ENCODE assay signal across 28 mouse cellular contexts in genomic region chr3:142413345-142413885, GRCm38 (mm10). TPM values are rescaled to one million over a fixed set of nuclear protein-coding genes. Genes with fewer than 3 reads are reported as not detected.
DNase-seq lines count a peak whose midpoint lies in the region; ATAC-seq and TF ChIP-seq lines count a peak whose summit lies in the region.
"Had no signal": no experiment of that assay in that cellular context is flagged by ENCODE, and none has a peak within 500 bp of the region (broad histone marks: within the 10 kb centered on the region; RNA-seq: fewer than 3 reads in every experiment).

No protein-coding gene starts in this region.

- 89% methylated on average over 4 of the region's 4 CpGs for WGBS in forebrain, embryonic 14.5 days

- intact Hi-C loops in gastrocnemius, adult 2 months (cut with DNase I): no loop called here
- intact Hi-C loops in gastrocnemius, postnatal 14 days (cut with DNase I; ENCODE audit: low total_unique reads): no loop called here

- ATAC-seq in megakaryocyte progenitor cell, adult 5-6 weeks (replicated peaks; ENCODE audit: poor library complexity): peak; percentile 44
- no peak for ATAC-seq in forebrain, embryonic 14.5 days
- ATAC-seq: forebrain, embryonic 13.5 days; midbrain, embryonic 16.5 days had no signal

- no peaks in the 10 kb centered on the region for H3K27me3 ChIP-seq in forebrain, embryonic 14.5 days (replicated peaks; ENCODE audit: control insufficient read depth, insufficient read depth, low read length)
- H3K27me3 ChIP-seq: embryonic facial prominence, embryonic 13.5 days; forebrain, embryonic 13.5 days; hindbrain, embryonic 12.5 days; lung, embryonic 15.5 days; neural tube, embryonic 15.5 days had no signal

- H3K4me2 ChIP-seq in forebrain, embryonic 14.5 days (ENCODE audit: low read length): no peak overlapping the region
- H3K4me2 ChIP-seq: embryonic facial prominence, embryonic 13.5 days; forebrain, embryonic 13.5 days; hindbrain, embryonic 12.5 days; lung, embryonic 15.5 days; neural tube, embryonic 15.5 days had no signal

- H3K9me3 ChIP-seq in forebrain, embryonic 14.5 days (replicated peaks; ENCODE audit: control insufficient read depth, low read length): no peaks in the 10 kb centered on the region
- H3K9me3 ChIP-seq: embryonic facial prominence, embryonic 13.5 days; forebrain, embryonic 13.5 days; hindbrain, embryonic 12.5 days; lung, embryonic 15.5 days; midbrain, embryonic 10.5 days; neural tube, embryonic 15.5 days had no signal

- TF ChIP-seq CTCF in gastrocnemius, adult 2 months (IDR thresholded peaks at IDR 0.05): no peak

- no peak overlapping the region for H3K9ac ChIP-seq in forebrain, embryonic 14.5 days (ENCODE audit: low read length)
- H3K9ac ChIP-seq: embryonic facial prominence, embryonic 13.5 days; forebrain, embryonic 13.5 days; hindbrain, embryonic 12.5 days; liver, embryonic 14.5 days; lung, embryonic 15.5 days; neural tube, embryonic 15.5 days had no signal

- no peaks in the 10 kb centered on the region for H3K4me1 ChIP-seq in forebrain, embryonic 14.5 days (ENCODE audit: control insufficient read depth, insufficient read depth, low read length)
- H3K4me1 ChIP-seq: embryonic facial prominence, embryonic 13.5 days; forebrain, embryonic 13.5 days; hindbrain, embryonic 12.5 days; lung, embryonic 15.5 days; midbrain, embryonic 10.5 days; neural tube, embryonic 15.5 days had no signal

- no peaks in the 10 kb centered on the region for H3K36me3 ChIP-seq in forebrain, embryonic 14.5 days (ENCODE audit: control insufficient read depth, insufficient read depth, low read length)
- H3K36me3 ChIP-seq: embryonic facial prominence, embryonic 13.5 days; hindbrain, embryonic 12.5 days; lung, embryonic 15.5 days; midbrain, embryonic 10.5 days; neural tube, embryonic 15.5 days had no signal

- no peak overlapping the region for H3K4me3 ChIP-seq in gastrocnemius, adult 2 months
- no peak overlapping the region for H3K4me3 ChIP-seq in forebrain, embryonic 14.5 days (ENCODE audit: low read depth, low read length)
- H3K4me3 ChIP-seq: embryonic facial prominence, embryonic 13.5 days; erythroblast, embryonic 14.5 days; forebrain, embryonic 13.5 days; heart, adult 2 months; hindbrain, embryonic 12.5 days; left cerebral cortex, adult 2 months; lung, embryonic 15.5 days; midbrain, embryonic 10.5 days; neural tube, embryonic 15.5 days had no signal

- DNase-seq in gastrocnemius, adult 2 months: peak; percentile 41
- no peak for DNase-seq in gastrocnemius, postnatal 14 days
- DNase-seq in 3T3-L1 (ENCODE audit: low read depth, low spot score): peak; percentile 37
- peak; percentile 44 for DNase-seq in NIH3T3 (ENCODE audit: low read depth)
- no peak for DNase-seq in forebrain, embryonic 14.5 days (ENCODE audit: low spot score)
- DNase-seq in adrenal gland, postnatal 4 days (ENCODE audit: low spot score in 2 of 2): no peak
- DNase-seq: B cell, adult 2 months; cerebellum, adult 11-12 months; cerebellum, postnatal 10 days; gastrocnemius, postnatal 25 days; heart, adult 2 months; kidney, adult 11 months; layer of hippocampus, adult 9-11 months; lung, postnatal 4 days; right cerebral cortex, adult 18-20 months; right cerebral cortex, postnatal 4 days; thymus, postnatal 14 days had no signal

- H3K27ac ChIP-seq in gastrocnemius, adult 2 months: peak overlapping the region; percentile 63
- no peak overlapping the region for H3K27ac ChIP-seq in forebrain, embryonic 14.5 days (ENCODE audit: low read depth, low read length)
- H3K27ac ChIP-seq: embryonic facial prominence, embryonic 13.5 days; forebrain, embryonic 13.5 days; heart, adult 2 months; hindbrain, embryonic 12.5 days; left cerebral cortex, adult 2 months; liver, embryonic 14.5 days; lung, embryonic 15.5 days; midbrain, embryonic 10.5 days; neural tube, embryonic 15.5 days had no signal

RNA-seq across cellular contexts. Expression of gene Pdlim5, which starts 17.9 kb away (rescaled TPM):
- total RNA-seq in gastrocnemius, adult 2 months (2021): 100 to 1,000 TPM; 585 to 709 TPM
- 100 to 1,000 TPM; 452 to 543 TPM for total RNA-seq in gastrocnemius, postnatal 14 days (2021)
- total RNA-seq in megakaryocyte progenitor cell, adult 5-6 weeks (2015): 16.3 and 20.2 TPM in 2 replicates
- 11.5 and 16.7 TPM in 2 replicates for total RNA-seq in megakaryocyte progenitor cell, adult 5-6 weeks (2017)
- 13.3 and 14.3 TPM in 2 replicates for polyA plus RNA-seq in forebrain, embryonic 14.5 days (2014; fragmentation: Nextera tagmentation; extraction: Ambion mirVana)
- 10 to 100 TPM; 53.5 to 57.7 TPM for total RNA-seq in adrenal gland, postnatal 4 days (2021)

Comparison
In these comparisons a context has a peak if more than half of its experiments do, and no peak if none do; other contexts are left out.
1. DNase-seq: peak in gastrocnemius, adult 2 months (single experiment), 3T3-L1 (single experiment) and NIH3T3 (single experiment); none in gastrocnemius, postnatal 14 days (single experiment), forebrain, embryonic 14.5 days (single experiment) and adrenal gland, postnatal 4 days (0 of 2).
2. RNA of gene Pdlim5, which starts 17.9 kb away (total RNA-seq): 585 to 709 TPM in gastrocnemius, adult 2 months and 452 to 543 TPM in gastrocnemius, postnatal 14 days; 53.5 to 57.7 TPM in adrenal gland, postnatal 4 days and 11.5 to 20.2 TPM in megakaryocyte progenitor cell, adult 5-6 weeks; every median in the first group is over 4 times any median in the second.